Mouse (Mus musculus): ENCODE results near the gene Dock9. TPM values are rescaled to one million over a fixed set of nuclear protein-coding genes. Genes with fewer than 3 reads are reported as not detected.

Gene Dock9
- total and polyA plus RNA-seq, 3 experiments = 9.3 to 12.2 (median 10.3) TPM

- TF ChIP-seq MAZ (IDR thresholded peaks at IDR 0.05; ENCODE audit: low read depth, low read length) = no peak
Measured at GRCm38 (mm10) chr14:121743787-121744417, 53.7 kb downstream of the Dock9 start (continued).

DNA sequence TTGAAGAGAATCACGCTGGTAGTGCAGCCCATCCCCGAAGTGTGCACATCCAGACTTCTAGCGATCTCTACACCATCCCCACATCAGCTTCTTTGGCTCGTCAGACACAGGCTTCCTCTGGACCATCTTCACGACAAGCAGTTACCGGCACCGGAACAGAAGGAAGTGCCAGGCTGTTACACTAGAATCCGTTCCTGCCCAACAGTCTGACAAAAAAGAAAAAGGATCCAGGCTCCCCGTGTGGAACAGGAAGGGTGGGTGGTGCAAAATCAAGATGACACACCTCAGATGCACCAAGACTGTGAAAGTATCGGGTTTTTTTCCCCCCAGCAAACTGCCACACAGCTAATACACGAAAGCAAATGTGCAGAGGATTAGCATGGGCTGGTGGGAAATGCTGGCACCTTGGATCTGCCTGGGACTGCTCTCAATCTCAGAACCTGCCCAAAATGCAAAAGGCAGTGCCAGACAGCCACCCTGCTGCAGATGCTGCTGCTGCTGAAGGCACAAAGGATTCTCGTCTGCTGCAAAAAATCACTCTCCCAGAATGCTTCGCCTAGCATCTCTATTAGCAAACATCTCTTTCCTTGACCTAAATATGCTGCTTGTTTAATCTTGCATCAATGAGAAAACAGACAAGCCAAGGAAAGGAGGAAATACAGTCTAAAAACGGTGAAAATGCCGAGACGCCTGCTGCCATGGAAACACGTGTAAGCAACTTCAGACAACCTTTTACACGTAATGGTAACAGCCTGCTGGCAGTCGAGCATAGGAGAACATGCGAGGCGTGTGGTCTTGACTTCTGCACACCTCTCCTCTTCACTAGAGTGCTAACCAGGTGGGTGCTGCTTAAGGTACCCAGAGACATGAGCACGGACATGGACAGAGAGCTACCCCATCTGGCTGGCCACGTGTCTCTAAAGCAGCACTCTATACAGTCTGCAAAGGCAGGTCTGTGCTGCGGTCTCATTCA is 58.9 kb downstream of the Dock9 start:
- no peak overlapping the region for H3K4me3 ChIP-seq (replicated peaks in 1 of 3; ENCODE audit: low read depth in 2 of 3, low read length in 2 of 3, poor library complexity in 1 of 3)
- no peaks in the 10 kb centered on the region for H3K27me3 ChIP-seq (replicated peaks)
- no peak for DNase-seq (ENCODE audit: extremely low read depth)
- no peak overlapping the region for H3K4me2 ChIP-seq (ENCODE audit: insufficient read depth, low read depth, poor library complexity, severe bottlenecking)
- no peak for TF ChIP-seq ZMIZ1 (IDR thresholded peaks at IDR 0.05; ENCODE audit: low read depth, low read length)
- TF ChIP-seq NELFE (IDR thresholded peaks at IDR 0.05; ENCODE audit: low read depth, low read length) = no peak
- no peak for TF ChIP-seq CHD2 (IDR thresholded peaks at IDR 0.05; ENCODE audit: low read length)
- TF ChIP-seq TBP (conservative IDR thresholded peaks at IDR 0.05; ENCODE audit: low read depth, low read length) = no peak
- dilution Hi-C loops (cut with MboI; ENCODE audit: extremely low pct_ligation_motif_present, extremely low pct_unique_long_range_greater_than_20kb, low sequenced_read_pairs) = no loop called here
- no peak overlapping the region for H3K27ac ChIP-seq (ENCODE audit: insufficient read depth, low read depth)
- in situ Hi-C loops (cut with MboI; ENCODE audit: low pct_ligation_motif_present, low pct_unique_long_range_greater_than_20kb, low sequenced_read_pairs) = no loop called here
- no peaks in the 10 kb centered on the region for H3K79me2 ChIP-seq (replicated peaks; ENCODE audit: control insufficient read depth, extremely low read depth, insufficient read depth, poor library complexity, severe bottlenecking)
- H3K4me1 ChIP-seq (ENCODE audit: control insufficient read depth in 1 of 2, insufficient read depth in 2 of 2) = peaks cover 15 to 32% of the 10 kb centered on the region in 2 experiments
- no peak overlapping the region for H3K9ac ChIP-seq (ENCODE audit: insufficient read depth, low read depth)
- H3K36me3 ChIP-seq (replicated peaks in 1 of 2; ENCODE audit: control insufficient read depth in 1 of 2, insufficient read depth in 1 of 2, low read length in 1 of 2) = peaks cover 0 to under 1% of the 10 kb centered on the region in 2 experiments
- no peaks in the 10 kb centered on the region for H3K9me3 ChIP-seq (replicated peaks; ENCODE audit: low read length)

- Histone ChIP-seq H3K79me2 (replicated peaks; ENCODE audit: control insufficient read depth, extremely low read depth, insufficient read depth, poor library complexity, severe bottlenecking) (no peaks in the 10 kb centered on the region), H3K36me3 (replicated peaks in 1 of 2; ENCODE audit: control insufficient read depth in 1 of 2, insufficient read depth in 1 of 2, low read length in 1 of 2) (peaks cover 0 to 1% of the 10 kb centered on the region in 2 experiments), H3K9me3 (replicated peaks; ENCODE audit: low read length) (no peaks in the 10 kb centered on the region), H3K4me1 (ENCODE audit: control insufficient read depth in 1 of 2, insufficient read depth in 2 of 2) (peaks cover 17 to 36% of the 10 kb centered on the region in 2 experiments), H3K4me2 (ENCODE audit: insufficient read depth, low read depth, poor library complexity, severe bottlenecking) (no peak overlapping the region), H3K27me3 (replicated peaks) (no peaks in the 10 kb centered on the region), H3K9ac (ENCODE audit: insufficient read depth, low read depth) (no peak overlapping the region), H3K4me3 (replicated peaks in 1 of 3; ENCODE audit: low read depth in 2 of 3, low read length in 2 of 3, poor library complexity in 1 of 3) (no peak overlapping the region), H3K27ac (ENCODE audit: insufficient read depth, low read depth) (no peak overlapping the region)
- no peak for TF ChIP-seq NRF1 (IDR thresholded peaks at IDR 0.05; ENCODE audit: low read depth, low read length)
- no peak for TF ChIP-seq CHD1 (IDR thresholded peaks at IDR 0.05; ENCODE audit: low read depth, low read length)
- TF ChIP-seq MEF2A (IDR thresholded peaks at IDR 0.05; ENCODE audit: borderline replicate concordance, low read depth, low read length) = no peak
- no peak for TF ChIP-seq RAD21 (IDR thresholded peaks at IDR 0.05; ENCODE audit: low read depth, low read length)
- TF ChIP-seq MXI1 (IDR thresholded peaks at IDR 0.05; ENCODE audit: low read depth, low read length) = no peak
- no peak for TF ChIP-seq PAX5 (IDR thresholded peaks at IDR 0.05; ENCODE audit: low read length)
- no peak for TF ChIP-seq HCFC1 (IDR thresholded peaks at IDR 0.05; ENCODE audit: low read depth, low read length)
- no peak for TF ChIP-seq GABPA (IDR thresholded peaks at IDR 0.05; ENCODE audit: insufficient replicate concordance, low read depth, low read length)
- in situ Hi-C loops (cut with MboI; ENCODE audit: low pct_ligation_motif_present, low pct_unique_long_range_greater_than_20kb, low sequenced_read_pairs) (no loop called here), dilution Hi-C loops (cut with MboI; ENCODE audit: extremely low pct_ligation_motif_present, extremely low pct_unique_long_range_greater_than_20kb, low sequenced_read_pairs) (no loop called here)
- no peak for DNase-seq (ENCODE audit: extremely low read depth)
Measured at GRCm38 (mm10) chr14:121737277-121737676, 60.4 kb downstream of the Dock9 start.

Data from CH12.LX (cell line).